Mouse (Mus musculus): ENCODE results near the gene Rem1.

Rem1 gene

GRCm38 (mm10) chr2:152626774-152627591, at the start of gene Rem1:
Rem1 (plus strand) TSS chr2:152626951.
- in situ Hi-C loops (cut with MboI, MseI): no loop called here

- in situ Hi-C loops (cut with MboI, MseI): no loop called here
Observed at GRCm38 (mm10) chr2:152580107-152580506, 46.6 kb upstream of the Rem1 start, which contains the start of gene Defb19. Defb19 (minus strand) TSS chr2:152580312.

GRCm38 (mm10) chr2:152580612-152581011, 46.1 kb upstream of the Rem1 start:
- in situ Hi-C loops (cut with MboI, MseI): no loop called here

GRCm38 (mm10) chr2:152586926-152587560, 39.7 kb upstream of the Rem1 start:
- in situ Hi-C loops (cut with MboI, MseI): no loop called here

- in situ Hi-C loops (cut with MboI, MseI): no loop called here
Observed at GRCm38 (mm10) chr2:152588450-152588849, 38.3 kb upstream of the Rem1 start.

GRCm38 (mm10) chr2:152589021-152589420, 37.7 kb upstream of the Rem1 start:
- in situ Hi-C loops (cut with MboI, MseI): no loop called here

GRCm38 (mm10) chr2:152599299-152599698, 27.5 kb upstream of the Rem1 start, which contains the start of gene Defb45:
Defb45 (minus strand) TSS chr2:152599399.
- in situ Hi-C loops (cut with MboI, MseI): no loop called here

- in situ Hi-C loops (cut with MboI, MseI): no loop called here
Observed at GRCm38 (mm10) chr2:152600076-152600475, 26.7 kb upstream of the Rem1 start.

- in situ Hi-C loops (cut with MboI, MseI): no loop called here
Observed at GRCm38 (mm10) chr2:152601275-152601960, 25.3 kb upstream of the Rem1 start.

GRCm38 (mm10) chr2:152604057-152604456, 22.7 kb upstream of the Rem1 start, which contains the start of gene Defb36:
Defb36 (plus strand) TSS chr2:152604327.
- in situ Hi-C loops (cut with MboI, MseI): no loop called here

GRCm38 (mm10) chr2:152607746-152608145, 19.0 kb upstream of the Rem1 start:
- in situ Hi-C loops (cut with MboI, MseI): no loop called here

- in situ Hi-C loops (cut with MboI, MseI): no loop called here
Observed at GRCm38 (mm10) chr2:152608719-152609118, 18.0 kb upstream of the Rem1 start.

GRCm38 (mm10) chr2:152612193-152612592, 14.6 kb upstream of the Rem1 start:
- in situ Hi-C loops (cut with MboI, MseI): loop anchor here (10.0 kb wide), 1 partner anchor 53 kb away; the partner anchor contains the start of gene H13

GRCm38 (mm10) chr2:152615563-152615962, 11.2 kb upstream of the Rem1 start:
- in situ Hi-C loops (cut with MboI, MseI): loop anchor here (10.0 kb wide), 1 partner anchor 49 kb away; the partner anchor contains the start of gene H13

- in situ Hi-C loops (cut with MboI, MseI): loop anchor here (10.0 kb wide), 1 partner anchor 48 kb away; the partner anchor contains the start of gene H13
Observed at GRCm38 (mm10) chr2:152616470-152616869, 10.3 kb upstream of the Rem1 start.

GRCm38 (mm10) chr2:152617374-152617773, 9.4 kb upstream of the Rem1 start:
- in situ Hi-C loops (cut with MboI, MseI): loop anchor here (10.0 kb wide), 1 partner anchor 47 kb away; the partner anchor contains the start of gene H13

- in situ Hi-C loops (cut with MboI, MseI): no loop called here
Observed at GRCm38 (mm10) chr2:152620367-152621134, 6.2 kb upstream of the Rem1 start.

- in situ Hi-C loops (cut with MboI, MseI): no loop called here
Observed at GRCm38 (mm10) chr2:152622151-152622550, 4.6 kb upstream of the Rem1 start.

GRCm38 (mm10) chr2:152622953-152623352, 3.8 kb upstream of the Rem1 start, which contains the start of gene Defb25:
Defb25 (minus strand) TSS chr2:152623053.
- in situ Hi-C loops (cut with MboI, MseI): no loop called here

GRCm38 (mm10) chr2:152624566-152624965, 2.2 kb upstream of the Rem1 start:
- in situ Hi-C loops (cut with MboI, MseI): no loop called here

GRCm38 (mm10) chr2:152625256-152625655, 1.5 kb upstream of the Rem1 start:
- in situ Hi-C loops (cut with MboI, MseI): no loop called here
